Mouse (Mus musculus) gastrocnemius, postnatal 25 days (tissue): ENCODE data around the gene Fh1. TPM values are rescaled to one million over a fixed set of nuclear protein-coding genes. Genes with fewer than 3 reads are reported as not detected.

Experiments used
- DNase-seq: peaks from one replicate; pipeline ENCODE4 v3.0.0; 2022
- total RNA-seq, 2 experiments: library from RNA; stranded (reverse); gene quantifications; 1 replicate in 1 of 2; 2 replicates in 1 of 2; pipeline ENCODE4 v1.2.3; 2021

Gene Fh1
- total RNA-seq, 2 experiments from 2014 or later: 273 to 299 TPM

DNA sequence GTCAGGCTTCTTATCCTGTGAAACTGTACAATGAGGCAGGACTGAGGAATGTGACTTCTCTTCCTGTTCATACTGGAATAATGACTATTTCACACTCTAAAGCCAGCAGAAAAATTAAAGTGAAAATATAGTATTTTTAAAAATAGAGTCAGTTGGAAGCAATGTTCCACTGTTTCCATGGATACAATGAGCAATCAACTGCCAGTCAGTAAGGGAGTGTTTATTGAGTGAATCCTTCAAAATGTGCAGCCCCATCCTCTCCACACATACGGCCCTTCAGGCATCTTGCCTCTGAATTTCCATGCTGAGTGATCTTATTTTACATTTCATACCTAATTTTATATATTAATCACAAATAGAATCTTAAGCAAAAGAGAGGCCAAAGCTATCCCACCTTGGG lies 74.8 kb downstream of the Fh1 start:
- DNase-seq: no peak

Other genes with a start within 250 kb of the Fh1 start
- gene Rgs7, start 133.1 kb downstream of the Fh1 start, total RNA-seq: under 1 TPM; 0.15 to 0.24 TPM
- gene Kmo, start 5.3 kb downstream of the Fh1 start, total RNA-seq: under 1 TPM; 0.26 to 0.27 TPM
- 1 to 10 TPM; 4.0 to 4.6 TPM for gene Opn3, start 67.1 kb upstream of the Fh1 start, total RNA-seq
- 1 to 10 TPM; 2.1 to 3.2 TPM for gene Chml, start 67.3 kb upstream of the Fh1 start, total RNA-seq
- gene Wdr64, start 73.0 kb upstream of the Fh1 start, total RNA-seq: not detected